Mouse (Mus musculus) E14TG2a.4 (cell line): ENCODE data around the gene Myo16.

Experiments used
- H3K27me3 ChIP-seq: 2 replicates; pipeline ENCODE4 v1.6.1; 2014; ENCODE audit warnings: low read length, control low read depth; ENCODE audit not compliant: insufficient read depth
- H3K36me3 ChIP-seq: 2 replicates; pipeline ENCODE4 v1.6.1; 2014; ENCODE audit warnings: low read length, control low read depth; ENCODE audit not compliant: insufficient read depth
- H3K4me1 ChIP-seq: replicated peaks from 2 replicates; pipeline ENCODE4 v1.6.1; 2014; ENCODE audit warnings: low read depth, low read length, control low read depth
- H3K4me3 ChIP-seq: replicated peaks from 2 replicates; pipeline ENCODE4 v1.5.1; 2014; ENCODE audit warnings: mild to moderate bottlenecking, low read length
- H3K9me3 ChIP-seq: 2 replicates; pipeline ENCODE4 v1.6.1; 2014; ENCODE audit warnings: low read length, control low read depth
- CTCF ChIP-seq: conservative IDR thresholded peaks from 2 replicates; pipeline ENCODE4 v1.5.1; 2014; ENCODE audit warnings: low read length
- NANOG ChIP-seq: IDR thresholded peaks from 2 replicates; pipeline ENCODE4 v1.6.1; 2014; ENCODE audit warnings: borderline replicate concordance, low read length, mixed read lengths
- POU5F1 ChIP-seq: IDR thresholded peaks from 2 replicates; pipeline ENCODE4 v1.6.1; 2014; ENCODE audit warnings: low read length, borderline replicate concordance

Gene Myo16

GRCm38 (mm10) chr8:10645740-10646139 is 492.0 kb downstream of the Myo16 start:
- no peak for TF ChIP-seq POU5F1
- no peak for TF ChIP-seq CTCF
- no peak for TF ChIP-seq NANOG
- H3K4me3 ChIP-seq = no peak overlapping the region
- H3K27me3 ChIP-seq = no peaks in the 10 kb centered on the region
- H3K36me3 ChIP-seq = no peaks in the 10 kb centered on the region
- no peaks in the 10 kb centered on the region for H3K4me1 ChIP-seq
- H3K9me3 ChIP-seq = peaks cover 8% of the 10 kb centered on the region; the same call in 1 of the 2 replicates

- H3K9me3 ChIP-seq = peaks cover 14% of the 10 kb centered on the region
- no peaks in the 10 kb centered on the region for H3K36me3 ChIP-seq
- H3K4me3 ChIP-seq = no peak overlapping the region
- no peaks in the 10 kb centered on the region for H3K4me1 ChIP-seq
- H3K27me3 ChIP-seq = no peaks in the 10 kb centered on the region
- TF ChIP-seq NANOG (no peak), POU5F1 (no peak)
Observed at GRCm38 (mm10) chr8:10646485-10646884, 492.8 kb downstream of the Myo16 start.

GRCm38 (mm10) chr8:10651546-10652315 is 498.0 kb downstream of the Myo16 start:
- H3K36me3 ChIP-seq = no peaks in the 10 kb centered on the region
- H3K4me3 ChIP-seq = no peak overlapping the region
- no peaks in the 10 kb centered on the region for H3K4me1 ChIP-seq
- peaks cover 14% of the 10 kb centered on the region for H3K9me3 ChIP-seq
- no peak for TF ChIP-seq POU5F1
- TF ChIP-seq CTCF = no peak
- no peak for TF ChIP-seq NANOG
- H3K27me3 ChIP-seq = no peaks in the 10 kb centered on the region

- Histone ChIP-seq H3K27me3 (no peaks in the 10 kb centered on the region), H3K4me1 (no peaks in the 10 kb centered on the region), H3K4me3 (no peak overlapping the region), H3K36me3 (no peaks in the 10 kb centered on the region), H3K9me3 (peaks cover 14% of the 10 kb centered on the region)
- TF ChIP-seq NANOG (no peak), POU5F1 (no peak), CTCF (no peak)
Observed at GRCm38 (mm10) chr8:10653282-10653681, 499.6 kb downstream of the Myo16 start.

- no peak for TF ChIP-seq CTCF
- no peak overlapping the region for H3K4me3 ChIP-seq
- H3K36me3 ChIP-seq = no peaks in the 10 kb centered on the region
- H3K9me3 ChIP-seq = peaks cover 14% of the 10 kb centered on the region
- no peaks in the 10 kb centered on the region; the same call in 1 of the 2 replicates for H3K27me3 ChIP-seq
- no peaks in the 10 kb centered on the region for H3K4me1 ChIP-seq
Observed at GRCm38 (mm10) chr8:10654922-10655518, 501.3 kb downstream of the Myo16 start.

GRCm38 (mm10) chr8:10663770-10664470 is 510.2 kb downstream of the Myo16 start:
- 0 out of 2 replicates have a peak overlapping the region, but pooled peaks have one; percentile 7 for H3K4me3 ChIP-seq
- no peak for TF ChIP-seq CTCF
- TF ChIP-seq NANOG = peak; percentile 10; the same call in 1 of the 2 replicates
- no peak for TF ChIP-seq POU5F1
- peaks cover 6% of the 10 kb centered on the region for H3K36me3 ChIP-seq

GRCm38 (mm10) chr8:10664861-10665543 is 511.3 kb downstream of the Myo16 start:
- Histone ChIP-seq H3K36me3 (peaks cover 6% of the 10 kb centered on the region), H3K27me3 (no peaks in the 10 kb centered on the region; the same call in 1 of the 2 replicates), H3K4me1 (peaks cover 33% of the 10 kb centered on the region), H3K9me3 (peaks cover 36% of the 10 kb centered on the region), H3K4me3 (0 out of 2 replicates have a peak overlapping the region, but pooled peaks have one; percentile 10)
- TF ChIP-seq CTCF = no peak
- no peak for TF ChIP-seq POU5F1
- TF ChIP-seq NANOG = no peak

More at GRCm38 (mm10) chr8:10663770-10664470, 510.2 kb downstream of the Myo16 start:
- H3K4me1 ChIP-seq = peaks cover 33% of the 10 kb centered on the region
- H3K9me3 ChIP-seq = peaks cover 33% of the 10 kb centered on the region
- H3K27me3 ChIP-seq = no peaks in the 10 kb centered on the region; the same call in 1 of the 2 replicates

GRCm38 (mm10) chr8:10665821-10666283 is 512.1 kb downstream of the Myo16 start:
- Histone ChIP-seq H3K27me3 (no peaks in the 10 kb centered on the region; the same call in 1 of the 2 replicates), H3K36me3 (peaks cover 6% of the 10 kb centered on the region), H3K9me3 (peaks cover 36% of the 10 kb centered on the region), H3K4me3 (no peak overlapping the region), H3K4me1 (peaks cover 33% of the 10 kb centered on the region)
- no peak for TF ChIP-seq POU5F1
- TF ChIP-seq NANOG = peak; percentile 91; the same call in 1 of the 2 replicates
- TF ChIP-seq CTCF = no peak
